Mouse (Mus musculus) forebrain, embryonic 15.5 days (tissue): ENCODE data around the gene Fam221b. TPM values are rescaled to one million over a fixed set of nuclear protein-coding genes. Genes with fewer than 3 reads are reported as not detected.
A peak's percentile ranks its signal among the peaks of the same experiment; 100 is the strongest.

Experiments used
- ATAC-seq: fragments of 200-750 bp; cut with Nextera tagmentation; replicated peaks from 2 replicates; pipeline ENCODE4 v1.8.0; 2017; ENCODE audit warnings: mild to moderate bottlenecking, moderate TSS enrichment, moderate library complexity
- H3K27ac ChIP-seq: fragments of 300-500 bp; sonication (generic); replicated peaks from 2 replicates; pipeline ENCODE4 v1.5.1; 2015; ENCODE audit warnings: mild to moderate bottlenecking, inconsistent platforms
- H3K27me3 ChIP-seq: fragments of 300-500 bp; sonication (generic); 2 replicates; pipeline ENCODE4 v1.6.1; 2015; ENCODE audit warnings: inconsistent platforms
- H3K36me3 ChIP-seq: fragments of 300-500 bp; sonication (generic); 2 replicates; pipeline ENCODE4 v1.6.1; 2015; ENCODE audit warnings: mild to moderate bottlenecking, inconsistent platforms
- H3K4me1 ChIP-seq: fragments of 300-500 bp; sonication (generic); 2 replicates; pipeline ENCODE4 v1.6.1; 2015; ENCODE audit warnings: inconsistent platforms
- H3K4me2 ChIP-seq: fragments of 300-500 bp; sonication (generic); replicated peaks from 2 replicates; pipeline ENCODE4 v1.6.1; 2015; ENCODE audit warnings: mild to moderate bottlenecking, inconsistent platforms
- H3K4me3 ChIP-seq: fragments of 300-500 bp; sonication (generic); 2 replicates; pipeline ENCODE4 v1.5.1; 2015; ENCODE audit warnings: mild to moderate bottlenecking, inconsistent platforms
- H3K9ac ChIP-seq: fragments of 300-500 bp; sonication (generic); replicated peaks from 2 replicates; pipeline ENCODE4 v1.6.1; 2015; ENCODE audit warnings: mild to moderate bottlenecking, inconsistent platforms
- H3K9me3 ChIP-seq: fragments of 300-500 bp; sonication (generic); 2 replicates; pipeline ENCODE4 v1.6.1; 2016; ENCODE audit warnings: inconsistent platforms
- WGBS: fragments of 180-500 bp; shearing (Covaris S2); methylation state at CpG from one replicate; pipeline ENCODE4 v1.1.7; 2015; ENCODE audit warnings: mixed read lengths; 5-methylcytosine and 5-hydroxymethylcytosine counted together
- microRNA-seq: library from miRNA; unstranded; fragments of <30 nt; microRNA quantifications from one replicate; pipeline ENCODE4, GENCODE M21; 2016
- polyA plus RNA-seq: library from polyadenylated mRNA; unstranded; fragments of >200 nt; fragmentation: Nextera tagmentation; extraction: Ambion mirVana; gene quantifications from 2 replicates; pipeline ENCODE4 v1.2.1, GENCODE M21; 2015

The Fam221b gene
- polyA plus RNA-seq, 1 experiment from 2014 or later: 1.6 TPM

DNA sequence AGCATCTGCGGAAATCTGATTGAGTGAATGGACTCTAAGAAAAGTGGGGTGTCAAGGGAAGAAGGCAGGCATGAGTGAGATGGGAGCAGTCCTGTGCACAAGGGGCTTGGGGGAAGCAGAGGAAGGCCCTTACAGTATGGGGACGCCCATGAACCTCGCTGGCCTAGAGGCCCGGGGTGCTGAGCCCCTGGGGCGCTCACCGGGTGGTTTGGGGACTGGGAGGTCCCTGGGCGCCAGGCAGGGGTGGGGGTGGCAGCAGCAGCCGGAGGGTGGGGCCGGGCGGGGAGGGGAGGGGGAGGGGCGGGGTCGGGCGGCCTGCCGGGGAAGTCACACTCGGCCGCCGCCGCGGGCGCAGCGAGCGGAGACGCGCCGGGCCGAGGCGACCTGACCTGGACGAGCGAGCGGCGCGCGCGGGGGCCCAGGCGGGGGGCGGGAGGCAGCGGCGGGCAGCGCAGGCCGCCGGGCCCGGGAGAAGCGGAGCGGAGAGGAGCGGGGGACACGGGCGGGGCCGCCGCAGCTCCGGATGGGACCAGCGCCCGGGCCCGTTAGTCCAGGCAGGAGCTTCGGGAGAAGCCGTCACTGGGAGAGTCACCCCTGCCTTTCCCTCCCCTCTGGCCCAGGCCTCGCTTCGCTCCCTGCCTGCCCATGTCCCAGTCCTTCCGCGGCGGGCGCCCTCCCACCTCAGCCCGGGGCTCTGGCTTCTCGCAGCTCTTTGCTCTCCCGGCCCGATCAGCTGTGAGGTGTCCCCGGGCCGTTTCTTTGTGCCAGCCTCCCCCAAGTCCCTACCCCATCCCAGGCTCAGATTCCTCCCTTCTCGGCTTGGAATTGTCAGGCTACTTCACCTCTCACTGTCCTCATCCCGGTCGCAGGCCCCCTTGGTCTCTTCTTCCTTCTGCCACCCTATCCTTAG lies 37.6 kb downstream of the Fam221b start, which contains the start of gene Npr2:
Gene Npr2 (plus strand): TSS at position 890 of the 910 bp plus-strand sequence.
- peak within 1 kb of the TSS; percentile 71 for H3K4me3 ChIP-seq
- 2% methylated on average over 28 of the region's 70 CpGs for WGBS
- peak within 1 kb of the TSS; percentile 86 for H3K4me2 ChIP-seq
- H3K27me3 ChIP-seq: no peaks in the 10 kb centered on the region
- ATAC-seq: peak; percentile 66
- peak within 1 kb of the TSS; percentile 96 for H3K9ac ChIP-seq
- H3K27ac ChIP-seq: peak within 1 kb of the TSS; percentile 82
- H3K9me3 ChIP-seq: no peaks in the 10 kb centered on the region
- peaks cover 29% of the 10 kb centered on the region for H3K4me1 ChIP-seq
- no peaks in the 10 kb centered on the region for H3K36me3 ChIP-seq

DNA sequence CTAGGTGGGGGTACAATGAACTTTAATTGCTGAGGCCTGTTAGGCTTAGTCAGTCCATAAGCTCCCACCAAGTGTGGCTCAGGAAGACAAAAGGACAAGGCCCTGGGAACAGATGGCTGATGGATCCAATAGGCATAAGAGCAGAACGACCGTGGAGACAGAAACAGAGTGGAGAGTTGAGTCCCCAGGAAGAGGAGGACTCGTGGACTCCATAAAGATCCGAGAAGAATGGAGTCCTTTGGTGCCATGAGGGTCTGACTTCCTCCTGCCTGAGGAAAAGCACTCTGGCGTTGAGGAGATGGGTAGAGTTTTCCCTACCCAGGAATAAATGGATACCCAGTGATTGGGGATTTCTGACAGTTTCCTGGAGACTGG lies 38.3 kb downstream of the Fam221b start:
- Histone ChIP-seq H3K4me2 (peak overlapping the region; percentile 86), H3K4me1 (peaks cover 29% of the 10 kb centered on the region), H3K4me3 (peak overlapping the region; percentile 71), H3K9me3 (0 out of 2 replicates have a peak, but pooled peaks cover 3% of the 10 kb centered on the region), H3K27me3 (no peaks in the 10 kb centered on the region), H3K36me3 (no peaks in the 10 kb centered on the region), H3K9ac (peak overlapping the region; percentile 96), H3K27ac (peak overlapping the region; percentile 82)
- ATAC-seq: peak; percentile 46
- 14% methylated on average over 5 of the region's 5 CpGs for WGBS

DNA sequence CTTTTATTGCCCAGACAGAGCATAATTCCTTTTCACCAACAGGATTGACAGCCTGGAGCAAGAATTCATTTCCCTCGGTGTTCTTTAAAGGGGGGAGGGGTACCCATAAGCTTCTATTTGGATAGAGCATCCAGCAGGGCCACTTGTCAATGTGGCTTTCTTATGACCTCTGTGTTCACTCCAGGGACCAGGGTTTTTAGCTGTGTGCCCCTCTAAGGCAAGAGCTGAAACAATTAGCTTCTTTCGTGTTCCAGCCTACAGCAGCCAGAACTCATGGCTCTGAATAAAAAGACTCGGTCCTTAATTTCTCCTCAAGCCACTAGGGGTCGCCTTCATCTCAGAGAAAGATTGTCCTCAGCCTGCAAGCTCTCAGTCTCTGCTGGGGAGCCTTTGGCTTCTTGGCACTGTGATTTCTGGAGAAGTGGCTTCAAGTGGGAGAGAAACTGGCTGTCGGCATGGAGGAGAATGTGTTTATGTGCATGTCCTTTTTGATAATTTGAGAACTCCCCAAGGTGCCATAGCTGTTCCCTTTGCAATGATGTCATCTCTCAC lies 38.8 kb downstream of the Fam221b start:
- ATAC-seq: peak; percentile 75
- H3K27me3 ChIP-seq: no peaks in the 10 kb centered on the region
- H3K9me3 ChIP-seq: peaks cover 8% of the 10 kb centered on the region; the same call in 1 of the 2 replicates
- 2% methylated on average over 5 of the region's 5 CpGs for WGBS
- peak overlapping the region; percentile 86 for H3K4me2 ChIP-seq
- no peaks in the 10 kb centered on the region for H3K36me3 ChIP-seq
- no peak overlapping the region for H3K4me3 ChIP-seq
- 0 out of 2 replicates have a peak overlapping the region, but pooled peaks have one; percentile 22 for H3K9ac ChIP-seq
- H3K4me1 ChIP-seq: peaks cover 29% of the 10 kb centered on the region
- peak overlapping the region; percentile 82 for H3K27ac ChIP-seq

GRCm38 (mm10) chr4:43629106-43629817 lies 39.7 kb downstream of the Fam221b start:
- no peaks in the 10 kb centered on the region for H3K36me3 ChIP-seq
- H3K27me3 ChIP-seq: no peaks in the 10 kb centered on the region
- no peak for ATAC-seq
- H3K9me3 ChIP-seq: peaks cover 10% of the 10 kb centered on the region; the same call in 1 of the 2 replicates
- H3K9ac ChIP-seq: no peak overlapping the region
- no peak overlapping the region for H3K4me2 ChIP-seq
- no peak overlapping the region for H3K4me3 ChIP-seq
- WGBS: 33% methylated on average over 20 of the region's 20 CpGs
- no peak overlapping the region for H3K27ac ChIP-seq
- peaks cover 29% of the 10 kb centered on the region for H3K4me1 ChIP-seq

DNA sequence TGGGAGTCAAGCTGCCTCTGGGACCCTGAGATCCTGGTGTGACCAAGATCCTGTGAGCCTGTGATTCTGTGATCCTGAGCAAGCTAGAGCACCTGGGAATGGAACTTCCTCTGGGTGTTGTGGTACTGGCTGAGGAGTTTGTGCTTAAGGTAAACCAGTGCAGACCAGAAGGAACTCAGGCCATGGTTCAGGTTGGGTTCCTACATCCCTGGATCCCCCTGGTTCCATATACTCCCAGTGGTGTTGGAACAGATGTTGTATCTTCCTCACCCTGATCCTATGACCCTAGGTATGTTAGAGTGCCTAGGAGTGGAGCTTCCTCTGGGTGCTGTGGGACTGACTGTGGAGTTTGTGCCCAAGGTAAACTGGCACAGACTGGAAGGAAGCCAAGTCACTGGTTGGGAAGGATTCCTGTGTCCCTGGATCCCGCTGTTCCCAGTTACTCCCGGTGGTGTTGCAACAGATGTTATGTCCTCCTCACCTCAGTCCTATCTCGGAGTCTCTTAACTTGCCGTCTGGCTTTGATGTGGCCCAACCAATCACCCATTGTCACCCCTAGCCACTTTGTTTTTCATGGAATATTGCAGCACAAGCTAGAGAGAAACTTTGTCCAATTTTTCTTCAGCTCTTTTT lies 48.7 kb downstream of the Fam221b start:
- Histone ChIP-seq H3K27ac (no peak overlapping the region), H3K27me3 (no peaks in the 10 kb centered on the region), H3K4me3 (no peak overlapping the region), H3K9me3 (peaks cover 3% of the 10 kb centered on the region; the same call in 1 of the 2 replicates), H3K9ac (no peak overlapping the region), H3K4me1 (no peaks in the 10 kb centered on the region), H3K36me3 (no peaks in the 10 kb centered on the region), H3K4me2 (no peak overlapping the region)
- no peak for ATAC-seq
- WGBS: 91% methylated on average over 4 of the region's 4 CpGs

- H3K9ac ChIP-seq: no peak overlapping the region
These were observed 55.8 kb downstream of the Fam221b start for GRCm38 (mm10) chr4:43613060-43613730.

GRCm38 (mm10) chr4:43612534-43612933 lies 56.4 kb downstream of the Fam221b start:
- Histone ChIP-seq H3K9me3 (no peaks in the 10 kb centered on the region), H3K4me3 (no peak overlapping the region), H3K4me2 (no peak overlapping the region), H3K36me3 (no peaks in the 10 kb centered on the region), H3K9ac (no peak overlapping the region), H3K27ac (no peak overlapping the region), H3K27me3 (no peaks in the 10 kb centered on the region), H3K4me1 (no peaks in the 10 kb centered on the region)
- no peak for ATAC-seq
- WGBS: 57% methylated on average over 10 of the region's 10 CpGs

More at GRCm38 (mm10) chr4:43613060-43613730, 55.8 kb downstream of the Fam221b start:
- Histone ChIP-seq H3K4me2 (no peak overlapping the region), H3K4me1 (no peaks in the 10 kb centered on the region), H3K36me3 (no peaks in the 10 kb centered on the region), H3K27ac (no peak overlapping the region), H3K27me3 (no peaks in the 10 kb centered on the region), H3K4me3 (no peak overlapping the region), H3K9me3 (no peaks in the 10 kb centered on the region)
- WGBS: 62% methylated on average over 3 of the region's 3 CpGs
- no peak for ATAC-seq

Small RNAs within 50 kb of the gene (microRNA-seq; reads per million reads assigned to microRNA genes)
- gene Gm25262: not detected

Other genes starting within 250 kb of the Fam221b start
- 0.65 and 0.70 TPM in 2 replicates for gene Fam166b, start 240.0 kb downstream of the Fam221b start, polyA plus RNA-seq
- 10.7 and 12.5 TPM in 2 replicates for gene Tesk1, start 227.2 kb downstream of the Fam221b start, polyA plus RNA-seq
- gene Cd72, start 214.5 kb downstream of the Fam221b start, polyA plus RNA-seq: 4.3 TPM in 2 replicates
- not detected in 2 replicates for gene Sit1, start 185.4 kb downstream of the Fam221b start, polyA plus RNA-seq
- 61.0 and 61.8 TPM in 2 replicates for gene Ccdc107, start 176.2 kb downstream of the Fam221b start, polyA plus RNA-seq
- gene Arhgef39, start 169.4 kb downstream of the Fam221b start, polyA plus RNA-seq: 17.5 and 25.3 TPM in 2 replicates
- gene Car9, start 162.2 kb downstream of the Fam221b start, polyA plus RNA-seq: 0.19 and 0.41 TPM in 2 replicates
- gene Tpm2, start 145.4 kb downstream of the Fam221b start, polyA plus RNA-seq: 9.7 and 9.8 TPM in 2 replicates
- gene Creb3, start 106.8 kb downstream of the Fam221b start, polyA plus RNA-seq: 77.7 and 78.8 TPM in 2 replicates
- 53.2 and 54.2 TPM in 2 replicates for gene Tln1, start 106.5 kb downstream of the Fam221b start, polyA plus RNA-seq
- 21.5 and 28.2 TPM in 2 replicates for gene Rgp1, start 90.4 kb downstream of the Fam221b start, polyA plus RNA-seq
- gene Gba2, start 90.3 kb downstream of the Fam221b start, polyA plus RNA-seq: 59.1 and 61.0 TPM in 2 replicates
- gene Msmp, start 84.7 kb downstream of the Fam221b start, polyA plus RNA-seq: 0.56 and 0.81 TPM in 2 replicates
- gene Npr2, start 37.2 kb downstream of the Fam221b start, polyA plus RNA-seq: 12.7 and 15.4 TPM in 2 replicates
- gene Spag8, start 15.6 kb downstream of the Fam221b start, polyA plus RNA-seq: 4.3 and 6.7 TPM in 2 replicates
- gene Hint2, start 12.7 kb downstream of the Fam221b start, polyA plus RNA-seq: 65.5 and 74.0 TPM in 2 replicates
- 16.2 TPM in 2 replicates for gene Tmem8b, start 174 bp downstream of the Fam221b start, polyA plus RNA-seq
- gene Olfr70, start 31.7 kb upstream of the Fam221b start, polyA plus RNA-seq: not detected in 2 replicates
- gene Olfr71, start 41.1 kb upstream of the Fam221b start, polyA plus RNA-seq: not detected in 2 replicates
- 0.19 and 0.42 TPM in 2 replicates for gene Hrct1, start 58.0 kb upstream of the Fam221b start, polyA plus RNA-seq
- gene Spaar, start 60.9 kb upstream of the Fam221b start, polyA plus RNA-seq: 0.08 TPM in 1 of 2 replicates, not detected in the other
- not detected in 2 replicates for gene Olfr159, start 101.9 kb upstream of the Fam221b start, polyA plus RNA-seq
- not detected in 2 replicates for gene Olfr156, start 154.8 kb upstream of the Fam221b start, polyA plus RNA-seq
- not detected in 2 replicates for gene Olfr157, start 171.1 kb upstream of the Fam221b start, polyA plus RNA-seq
- gene Olfr155, start 182.4 kb upstream of the Fam221b start, polyA plus RNA-seq: not detected in 2 replicates
- 4.1 and 4.4 TPM in 2 replicates for gene Reck, start 206.4 kb upstream of the Fam221b start, polyA plus RNA-seq